Mouse (Mus musculus): ENCODE data around the gene Gfod1. TPM values are rescaled to one million over a fixed set of nuclear protein-coding genes. Genes with fewer than 3 reads are reported as not detected.

Gene Gfod1
- polyA plus RNA-seq, 1 experiment from 2014 or later, result 0.41 TPM

GRCm38 (mm10) chr13:43331721-43332444 is 27.9 kb upstream of the Gfod1 start:
- Histone ChIP-seq H3K36me3 (ENCODE audit: control insufficient read depth, insufficient read depth, low read length) (no peaks in the 10 kb centered on the region), H3K4me2 (ENCODE audit: low read depth, low read length) (no peak overlapping the region), H3K4me1 (ENCODE audit: control insufficient read depth, insufficient read depth, low read length) (peaks cover 4% of the 10 kb centered on the region; the same call in 1 of the 2 replicates), H3K9ac (ENCODE audit: low read length) (no peak overlapping the region), H3K27me3 (ENCODE audit: control insufficient read depth, insufficient read depth, low read length) (no peaks in the 10 kb centered on the region), H3K27ac (ENCODE audit: low read length) (no peak overlapping the region), H3K9me3 (replicated peaks; ENCODE audit: control insufficient read depth, low read length) (no peaks in the 10 kb centered on the region), H3K4me3 (replicated peaks; ENCODE audit: low read length) (no peak overlapping the region)
- WGBS, result 40% methylated on average over 11 of the region's 11 CpGs
- ATAC-seq (ENCODE audit: insufficient read depth, low FRiP score), result no peak

DNA sequence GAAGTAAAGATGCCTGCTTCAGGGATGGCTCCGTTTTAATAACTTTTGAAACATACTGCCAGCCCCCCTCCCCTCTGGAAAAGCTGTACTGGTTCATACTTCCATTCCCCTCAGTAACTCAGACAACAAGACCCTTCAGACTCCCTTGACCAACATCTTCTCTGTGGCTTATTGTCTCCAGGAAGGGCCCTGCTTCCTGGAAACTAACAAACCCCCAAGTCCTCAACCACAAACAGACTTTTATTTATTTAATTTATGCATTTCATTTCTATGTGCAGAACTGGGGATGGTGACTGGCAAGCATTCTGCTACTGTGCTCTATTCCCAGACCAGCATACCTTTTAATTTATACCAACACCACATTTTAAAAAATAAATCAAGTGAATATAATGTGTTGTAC is 21.5 kb upstream of the Gfod1 start:
- H3K4me3 ChIP-seq (replicated peaks; ENCODE audit: low read length), result no peak overlapping the region
- H3K9ac ChIP-seq (ENCODE audit: low read length), result no peak overlapping the region
- 81% methylated on average over 1 of the region's 1 CpGs for WGBS
- no peaks in the 10 kb centered on the region for H3K27me3 ChIP-seq (ENCODE audit: control insufficient read depth, insufficient read depth, low read length)
- no peak overlapping the region for H3K27ac ChIP-seq (ENCODE audit: low read length)
- H3K4me1 ChIP-seq (ENCODE audit: control insufficient read depth, insufficient read depth, low read length), result no peaks in the 10 kb centered on the region
- no peaks in the 10 kb centered on the region for H3K36me3 ChIP-seq (ENCODE audit: control insufficient read depth, insufficient read depth, low read length)
- H3K4me2 ChIP-seq (ENCODE audit: low read depth, low read length), result no peak overlapping the region
- no peaks in the 10 kb centered on the region for H3K9me3 ChIP-seq (replicated peaks; ENCODE audit: control insufficient read depth, low read length)
- ATAC-seq (ENCODE audit: insufficient read depth, low FRiP score), result no peak

DNA sequence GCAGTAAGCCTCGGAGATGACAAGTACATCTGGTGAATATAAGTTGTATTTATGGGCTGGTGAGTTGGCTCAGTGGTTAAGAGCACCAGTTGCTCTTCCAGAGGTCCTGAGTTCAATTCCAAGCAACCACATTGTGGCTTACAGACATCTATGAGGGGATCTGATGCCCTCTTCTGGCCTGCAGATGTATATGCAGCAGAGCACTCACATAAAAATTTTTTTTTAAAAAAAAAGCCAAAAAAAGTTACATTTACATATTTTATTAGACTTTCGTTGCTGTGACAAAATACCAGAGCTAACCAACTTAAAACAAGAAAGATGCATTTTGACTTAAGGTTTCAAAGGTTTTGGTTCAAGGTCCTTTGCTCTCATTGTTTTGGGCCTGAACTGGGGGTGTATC is 17.5 kb upstream of the Gfod1 start:
- H3K36me3 ChIP-seq (ENCODE audit: control insufficient read depth, insufficient read depth, low read length), result no peaks in the 10 kb centered on the region
- no peaks in the 10 kb centered on the region for H3K4me1 ChIP-seq (ENCODE audit: control insufficient read depth, insufficient read depth, low read length)
- H3K4me3 ChIP-seq (replicated peaks; ENCODE audit: low read length), result no peak overlapping the region
- no peak overlapping the region for H3K27ac ChIP-seq (ENCODE audit: low read length)
- WGBS, result 71% methylated on average over 2 of the region's 2 CpGs
- no peaks in the 10 kb centered on the region for H3K9me3 ChIP-seq (replicated peaks; ENCODE audit: control insufficient read depth, low read length)
- no peak for ATAC-seq (ENCODE audit: insufficient read depth, low FRiP score)
- no peaks in the 10 kb centered on the region for H3K27me3 ChIP-seq (ENCODE audit: control insufficient read depth, insufficient read depth, low read length)
- no peak overlapping the region for H3K4me2 ChIP-seq (ENCODE audit: low read depth, low read length)
- H3K9ac ChIP-seq (ENCODE audit: low read length), result no peak overlapping the region

DNA sequence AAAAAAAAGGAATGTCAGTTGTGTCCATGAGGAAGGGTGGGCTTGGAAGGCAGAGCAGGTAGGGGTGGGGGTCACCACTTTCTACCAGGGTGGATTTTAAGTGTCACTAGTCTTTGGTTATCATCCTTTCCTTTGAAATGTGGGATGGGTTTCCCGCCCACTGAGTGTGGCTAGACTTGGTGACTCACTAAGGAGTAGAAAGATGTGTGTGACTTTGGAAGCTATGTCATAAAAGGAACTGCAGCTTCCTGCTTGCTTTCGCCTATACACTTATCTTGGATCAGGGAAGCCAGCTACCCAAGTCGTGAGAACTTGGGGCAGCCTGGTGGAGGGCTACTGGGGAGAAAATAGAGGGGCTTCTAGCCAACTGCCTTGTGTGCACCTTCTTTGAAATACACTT is 15.4 kb upstream of the Gfod1 start:
- no peak overlapping the region for H3K27ac ChIP-seq (ENCODE audit: low read length)
- H3K9me3 ChIP-seq (replicated peaks; ENCODE audit: control insufficient read depth, low read length), result no peaks in the 10 kb centered on the region
- H3K36me3 ChIP-seq (ENCODE audit: control insufficient read depth, insufficient read depth, low read length), result no peaks in the 10 kb centered on the region
- no peaks in the 10 kb centered on the region for H3K27me3 ChIP-seq (ENCODE audit: control insufficient read depth, insufficient read depth, low read length)
- no peak overlapping the region for H3K9ac ChIP-seq (ENCODE audit: low read length)
- no peak for ATAC-seq (ENCODE audit: insufficient read depth, low FRiP score)
- H3K4me2 ChIP-seq (ENCODE audit: low read depth, low read length), result no peak overlapping the region
- 69% methylated on average over 3 of the region's 3 CpGs for WGBS
- no peak overlapping the region for H3K4me3 ChIP-seq (replicated peaks; ENCODE audit: low read length)
- no peaks in the 10 kb centered on the region for H3K4me1 ChIP-seq (ENCODE audit: control insufficient read depth, insufficient read depth, low read length)

GRCm38 (mm10) chr13:43317411-43317810 is 13.4 kb upstream of the Gfod1 start:
- no peaks in the 10 kb centered on the region for H3K4me1 ChIP-seq (ENCODE audit: control insufficient read depth, insufficient read depth, low read length)
- ATAC-seq (ENCODE audit: insufficient read depth, low FRiP score), result no peak
- no peak overlapping the region for H3K4me3 ChIP-seq (replicated peaks; ENCODE audit: low read length)
- 48% methylated on average over 5 of the region's 5 CpGs for WGBS
- H3K27me3 ChIP-seq (ENCODE audit: control insufficient read depth, insufficient read depth, low read length), result no peaks in the 10 kb centered on the region
- no peaks in the 10 kb centered on the region for H3K36me3 ChIP-seq (ENCODE audit: control insufficient read depth, insufficient read depth, low read length)
- no peak overlapping the region for H3K27ac ChIP-seq (ENCODE audit: low read length)
- H3K9me3 ChIP-seq (replicated peaks; ENCODE audit: control insufficient read depth, low read length), result no peaks in the 10 kb centered on the region
- H3K9ac ChIP-seq (ENCODE audit: low read length), result no peak overlapping the region
- no peak overlapping the region for H3K4me2 ChIP-seq (ENCODE audit: low read depth, low read length)

DNA sequence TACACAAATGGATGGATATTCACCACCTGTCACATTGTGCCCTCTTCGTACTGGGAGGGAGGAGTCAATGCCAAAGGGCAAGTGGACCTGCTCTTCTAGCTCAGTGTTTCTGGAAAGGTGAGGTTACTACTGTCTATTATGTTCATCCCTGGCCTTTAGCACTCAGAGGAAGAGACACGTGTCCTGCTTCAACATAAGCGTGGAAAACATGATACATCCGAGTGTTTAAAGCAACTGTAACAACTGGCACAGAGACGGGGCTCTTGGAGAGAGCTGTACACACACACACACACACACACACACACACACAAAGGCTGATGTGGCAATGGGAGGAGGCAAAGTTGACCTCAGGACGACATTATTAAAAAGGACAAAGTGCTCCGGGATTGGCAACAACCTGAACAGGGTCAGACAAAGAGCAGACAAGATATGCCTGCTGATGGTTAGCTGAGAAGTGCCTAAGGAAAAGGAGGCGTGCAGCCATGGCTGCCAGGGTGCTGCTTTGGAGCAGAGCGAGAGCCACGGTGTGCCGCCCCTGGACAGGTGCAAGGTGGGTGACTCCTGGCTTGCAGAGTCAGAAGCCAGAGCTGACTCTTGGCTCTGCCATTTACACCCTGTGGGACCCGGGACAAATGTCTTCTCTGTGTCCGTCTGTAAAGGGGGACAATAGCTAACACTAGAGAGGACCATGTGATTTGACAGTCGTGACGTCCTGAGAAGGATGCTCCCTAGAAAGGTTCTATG is 1.4 kb upstream of the Gfod1 start:
- H3K4me3 ChIP-seq (replicated peaks; ENCODE audit: low read length), result no peak overlapping the region
- H3K4me2 ChIP-seq (ENCODE audit: low read depth, low read length), result no peak overlapping the region
- whole genome bisulfite sequencing, result 76% methylated on average over 15 of the region's 15 CpGs
- no peak overlapping the region for H3K27ac ChIP-seq (ENCODE audit: low read length)
- peaks cover 33% of the 10 kb centered on the region for H3K4me1 ChIP-seq (ENCODE audit: control insufficient read depth, insufficient read depth, low read length)
- H3K9me3 ChIP-seq (replicated peaks; ENCODE audit: control insufficient read depth, low read length), result 0 out of 2 replicates have a peak, but pooled peaks cover 6% of the 10 kb centered on the region
- no peak overlapping the region for H3K9ac ChIP-seq (ENCODE audit: low read length)
- peaks cover 14% of the 10 kb centered on the region for H3K27me3 ChIP-seq (ENCODE audit: control insufficient read depth, insufficient read depth, low read length)
- ATAC-seq (ENCODE audit: insufficient read depth, low FRiP score), result no peak
- H3K36me3 ChIP-seq (ENCODE audit: control insufficient read depth, insufficient read depth, low read length), result no peaks in the 10 kb centered on the region

DNA sequence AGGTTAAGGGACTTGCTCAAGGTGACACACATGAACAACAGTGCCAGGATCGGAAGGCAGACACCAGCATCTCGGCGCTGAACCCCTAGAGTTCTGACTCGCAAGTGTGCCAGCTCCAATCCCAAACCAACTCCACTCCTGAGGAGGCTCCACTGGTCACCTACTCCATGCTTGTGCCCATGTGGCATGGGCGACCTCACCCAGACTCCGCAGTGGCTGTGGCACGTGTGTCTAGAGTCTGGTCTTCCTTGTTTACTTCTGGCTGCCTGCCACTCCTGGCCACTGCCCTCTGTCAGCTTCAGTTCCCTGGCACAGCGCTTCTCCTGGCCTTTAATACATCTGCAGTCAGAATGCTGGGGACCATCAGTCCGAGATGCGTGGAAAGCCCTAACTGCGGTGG is 728 bp upstream of the Gfod1 start:
- no peak for ATAC-seq (ENCODE audit: insufficient read depth, low FRiP score)
- Histone ChIP-seq H3K9ac (ENCODE audit: low read length) (peak overlapping the region; percentile 61), H3K4me3 (replicated peaks; ENCODE audit: low read length) (peak overlapping the region; percentile 75), H3K36me3 (ENCODE audit: control insufficient read depth, insufficient read depth, low read length) (no peaks in the 10 kb centered on the region), H3K9me3 (replicated peaks; ENCODE audit: control insufficient read depth, low read length) (0 out of 2 replicates have a peak, but pooled peaks cover 4% of the 10 kb centered on the region), H3K27ac (ENCODE audit: low read length) (peak overlapping the region; percentile 63; the same call in 1 of the 2 replicates), H3K4me1 (ENCODE audit: control insufficient read depth, insufficient read depth, low read length) (peaks cover 35% of the 10 kb centered on the region), H3K4me2 (ENCODE audit: low read depth, low read length) (peak overlapping the region; percentile 98), H3K27me3 (ENCODE audit: control insufficient read depth, insufficient read depth, low read length) (peaks cover 15% of the 10 kb centered on the region)
- 26% methylated on average over 11 of the region's 11 CpGs for WGBS

DNA sequence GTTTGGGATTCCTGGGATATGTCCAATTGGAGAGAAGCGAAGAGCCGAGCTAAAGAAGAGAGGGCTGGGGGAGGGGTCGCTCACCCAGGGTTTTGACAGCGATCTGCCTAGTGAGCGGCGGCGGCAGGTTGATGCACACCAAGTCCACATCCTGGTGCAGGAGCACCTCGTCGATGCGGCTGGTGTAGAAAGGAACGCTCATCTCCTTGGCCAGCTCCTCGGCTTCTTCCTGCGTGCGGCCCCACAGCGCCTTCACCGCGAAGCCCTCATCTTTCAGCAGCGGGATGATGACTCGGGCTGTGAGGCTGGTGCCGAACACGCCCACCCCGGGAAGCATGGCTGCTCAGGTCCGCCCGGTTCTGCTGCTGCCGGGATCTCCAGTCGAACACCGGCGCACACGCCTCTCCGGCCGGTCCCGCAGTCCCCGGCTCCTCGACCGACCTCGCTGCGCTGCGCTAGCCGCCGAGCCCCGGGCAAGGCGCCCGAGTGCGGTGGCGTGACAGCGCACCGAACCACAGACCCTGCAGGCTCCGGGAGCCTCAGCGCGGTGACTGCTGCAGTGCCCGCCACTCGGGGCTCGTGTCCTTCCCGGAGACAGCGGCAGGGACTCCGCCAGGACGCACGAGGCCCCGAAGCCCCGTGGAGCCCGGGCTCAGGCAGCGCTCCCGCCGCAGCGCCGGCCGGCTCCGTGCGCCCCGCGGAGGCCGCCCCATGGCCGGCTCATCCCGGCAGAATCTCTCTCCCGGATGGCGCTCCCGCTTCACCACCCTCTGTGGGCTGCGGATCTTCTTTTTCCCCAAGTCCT is 609 bp downstream of the Gfod1 start:
- peak; percentile 19 for ATAC-seq (ENCODE audit: insufficient read depth, low FRiP score)
- Histone ChIP-seq H3K4me3 (replicated peaks; ENCODE audit: low read length) (peak overlapping the region; percentile 75), H3K9me3 (replicated peaks; ENCODE audit: control insufficient read depth, low read length) (no peaks in the 10 kb centered on the region), H3K27ac (ENCODE audit: low read length) (peak overlapping the region; percentile 86), H3K36me3 (ENCODE audit: control insufficient read depth, insufficient read depth, low read length) (no peaks in the 10 kb centered on the region), H3K9ac (ENCODE audit: low read length) (peak overlapping the region; percentile 80), H3K4me1 (ENCODE audit: control insufficient read depth, insufficient read depth, low read length) (peaks cover 35% of the 10 kb centered on the region), H3K4me2 (ENCODE audit: low read depth, low read length) (peak overlapping the region; percentile 98), H3K27me3 (ENCODE audit: control insufficient read depth, insufficient read depth, low read length) (peaks cover 15% of the 10 kb centered on the region)
- under 1% methylated on average over 78 of the region's 78 CpGs for WGBS

Measured in stomach, embryonic 16.5 days (tissue).